Mouse (Mus musculus) gastrocnemius, postnatal 25 days (tissue): ENCODE measurements at regions not wholly inside any gene's neighbourhood (a gene's known extent, or its start where the extent isn't known, plus 50 kb on each side); places are given as distances from the start of the nearest gene placed in this dataset.

Experiments
- DNase-seq: peaks from one replicate; pipeline ENCODE4 v3.0.0; 2022

GRCm38 (mm10) chr2:79136619-79137458 is 118.4 kb upstream of the Itga4 start:
- DNase-seq = no peak

GRCm38 (mm10) chr2:79137694-79138171 is 117.5 kb upstream of the Itga4 start:
- no peak for DNase-seq

GRCm38 (mm10) chr2:79138368-79139109 is 116.7 kb upstream of the Itga4 start:
- no peak for DNase-seq

- no peak for DNase-seq
Observed at GRCm38 (mm10) chr2:79141961-79142360, 113.3 kb upstream of the Itga4 start.

GRCm38 (mm10) chr2:79143196-79143595 is 112.0 kb upstream of the Itga4 start:
- DNase-seq = no peak

GRCm38 (mm10) chr2:79145897-79146296 is 109.3 kb upstream of the Itga4 start:
- no peak for DNase-seq

GRCm38 (mm10) chr2:79146563-79146962 is 108.7 kb upstream of the Itga4 start:
- DNase-seq = no peak

- DNase-seq = peak; percentile 7
Observed at GRCm38 (mm10) chr2:79149012-79149698, 106.1 kb upstream of the Itga4 start.

GRCm38 (mm10) chr2:79151610-79152009 is 103.6 kb upstream of the Itga4 start:
- no peak for DNase-seq

- no peak for DNase-seq
Observed at GRCm38 (mm10) chr2:79152031-79152694, 103.1 kb upstream of the Itga4 start.

GRCm38 (mm10) chr2:79152695-79153057 is 102.5 kb upstream of the Itga4 start:
- DNase-seq = no peak

GRCm38 (mm10) chr2:79153070-79153469 is 102.2 kb upstream of the Itga4 start:
- no peak for DNase-seq

- no peak for DNase-seq
Observed at GRCm38 (mm10) chr2:79158450-79159055, 96.7 kb upstream of the Itga4 start.

GRCm38 (mm10) chr2:79159336-79159735 is 95.9 kb upstream of the Itga4 start:
- no peak for DNase-seq

- DNase-seq = no peak
Observed at GRCm38 (mm10) chr2:79172967-79173919, 82.0 kb upstream of the Itga4 start.

GRCm38 (mm10) chr2:79174282-79174681 is 80.9 kb upstream of the Itga4 start:
- no peak for DNase-seq

- no peak for DNase-seq
Observed at GRCm38 (mm10) chr2:79180782-79181181, 74.4 kb upstream of the Itga4 start.

- no peak for DNase-seq
Observed at GRCm38 (mm10) chr2:79183034-79183630, 72.1 kb upstream of the Itga4 start.

GRCm38 (mm10) chr2:79185234-79186101 is 69.8 kb upstream of the Itga4 start:
- DNase-seq = no peak
